ENCODE assay signal across 10 mouse cellular contexts in genomic region chr10:86972503-86972826, GRCm38 (mm10). TPM values are rescaled to one million over a fixed set of nuclear protein-coding genes. Genes with fewer than 3 reads are reported as not detected.
DNase-seq lines count a peak whose midpoint lies in the region; ATAC-seq and TF ChIP-seq lines count a peak whose summit lies in the region.
"Had no signal": no experiment of that assay in that cellular context is flagged by ENCODE, and none has a peak within 500 bp of the region (broad histone marks: within the 10 kb centered on the region; RNA-seq: fewer than 3 reads in every experiment).

No protein-coding gene starts in this region.

- no peaks in the 10 kb centered on the region for H3K79me2 ChIP-seq in CH12.LX (replicated peaks; ENCODE audit: control insufficient read depth, extremely low read depth, insufficient read depth, poor library complexity, severe bottlenecking)

- no peaks in the 10 kb centered on the region for H3K9me3 ChIP-seq in heart, embryonic 12.5 days (replicated peaks)
- H3K9me3 ChIP-seq in CH12.LX (replicated peaks; ENCODE audit: low read length) = no peaks in the 10 kb centered on the region
- H3K9me3 ChIP-seq in forebrain, embryonic 16.5 days (ENCODE audit: control insufficient read depth, low read length) = no peaks in the 10 kb centered on the region
- H3K9me3 ChIP-seq in liver, embryonic 14.5 days (ENCODE audit: control insufficient read depth, low read length) = no peaks in the 10 kb centered on the region

- TF ChIP-seq CTCF in CH12.LX (conservative IDR thresholded peaks at IDR 0.05 in 1 of 2, IDR thresholded peaks at IDR 0.05 in 1 of 2; ENCODE audit: low read depth in 2 of 2, low read length in 2 of 2) = no peak
- TF ChIP-seq CTCF in liver, embryonic 14.5 days (IDR thresholded peaks at IDR 0.05; ENCODE audit: low read depth) = no peak
- no peak for TF ChIP-seq CTCF in thymus, adult 2 months (IDR thresholded peaks at IDR 0.05; ENCODE audit: borderline replicate concordance, control insufficient read depth, extremely low read depth, insufficient read depth, low read length, poor library complexity)

- H3K4me1 ChIP-seq in heart, embryonic 12.5 days (replicated peaks) = peaks cover 25% of the 10 kb centered on the region
- peaks cover 0 to 3% of the 10 kb centered on the region in 2 experiments; a peak in 1 of 4 replicates for H3K4me1 ChIP-seq in CH12.LX (ENCODE audit: control insufficient read depth in 1 of 2, insufficient read depth in 2 of 2)
- H3K4me1 ChIP-seq in forebrain, embryonic 16.5 days (replicated peaks; ENCODE audit: control insufficient read depth, insufficient read depth, low read length) = 0 out of 2 replicates have a peak, but pooled peaks cover 2% of the 10 kb centered on the region
- H3K4me1 ChIP-seq in liver, embryonic 14.5 days (replicated peaks; ENCODE audit: control insufficient read depth in 2 of 2, insufficient read depth in 2 of 2, low read length in 1 of 2) = no peaks in the 10 kb centered on the region
- no peaks in the 10 kb centered on the region for H3K4me1 ChIP-seq in thymus, adult 2 months (replicated peaks; ENCODE audit: control insufficient read depth, insufficient read depth, low read length)

- dilution Hi-C loops in CH12.LX (cut with MboI; ENCODE audit: extremely low pct_ligation_motif_present, extremely low pct_unique_long_range_greater_than_20kb, low sequenced_read_pairs) = no loop called here

- H3K4me3 ChIP-seq in heart, embryonic 12.5 days = peak overlapping the region; percentile 26; the same call in 1 of the 2 replicates
- H3K4me3 ChIP-seq in CH12.LX (replicated peaks in 1 of 3; ENCODE audit: low read depth in 2 of 3, low read length in 2 of 3, poor library complexity in 1 of 3) = no peak overlapping the region
- H3K4me3 ChIP-seq in forebrain, embryonic 16.5 days (replicated peaks; ENCODE audit: low read length) = no peak overlapping the region
- H3K4me3 ChIP-seq in liver, embryonic 14.5 days (ENCODE audit: insufficient read depth in 1 of 2, low read depth in 2 of 2, low read length in 2 of 2) = no peak overlapping the region
- H3K4me3 ChIP-seq in thymus, adult 2 months (ENCODE audit: control insufficient read depth, insufficient read depth, low read length) = no peak overlapping the region

- intact Hi-C loops in heart, postnatal 36 days (cut with DNase I) = loop anchor here (1.0 to 10.0 kb wide), 2 partner anchors 48 to 208 kb away; partner anchors contain the start of gene Gm49358

- no peak for TF ChIP-seq POLR2A in CH12.LX (IDR thresholded peaks at IDR 0.05; ENCODE audit: low read depth, low read length)
- TF ChIP-seq POLR2A in thymus, adult 2 months (IDR thresholded peaks at IDR 0.05; ENCODE audit: control insufficient read depth, extremely low read depth, insufficient read depth, low read length, poor library complexity) = no peak

- ATAC-seq in heart, embryonic 12.5 days (ENCODE audit: insufficient number of reproducible peaks, low FRiP score) = no peak
- ATAC-seq in forebrain, embryonic 16.5 days = peak; percentile 54; the same call in 1 of the 2 replicates
- peak; percentile 37; the same call in 1 of the 2 replicates for ATAC-seq in liver, embryonic 14.5 days (ENCODE audit: insufficient read depth)
- ATAC-seq: inflammation-experienced regulatory T-cells, adult 6 months had no signal

- H3K27ac ChIP-seq in heart, embryonic 12.5 days (ENCODE audit: poor library complexity, severe bottlenecking) = no peak overlapping the region
- no peak overlapping the region for H3K27ac ChIP-seq in CH12.LX (ENCODE audit: insufficient read depth, low read depth)
- H3K27ac ChIP-seq in forebrain, embryonic 16.5 days (ENCODE audit: low read length) = no peak overlapping the region
- H3K27ac ChIP-seq in liver, embryonic 14.5 days = no peak overlapping the region
- H3K27ac ChIP-seq in thymus, adult 2 months (ENCODE audit: control insufficient read depth, insufficient read depth, low read length) = no peak overlapping the region

- TF ChIP-seq RAD21 in CH12.LX (IDR thresholded peaks at IDR 0.05; ENCODE audit: low read depth, low read length) = no peak

- H3K9ac ChIP-seq in heart, embryonic 12.5 days = no peak overlapping the region
- no peak overlapping the region for H3K9ac ChIP-seq in CH12.LX (ENCODE audit: insufficient read depth, low read depth)
- no peak overlapping the region for H3K9ac ChIP-seq in forebrain, embryonic 16.5 days (replicated peaks; ENCODE audit: low read depth, low read length)
- H3K9ac ChIP-seq in liver, embryonic 14.5 days (replicated peaks) = no peak overlapping the region

- no peaks in the 10 kb centered on the region for H3K36me3 ChIP-seq in heart, embryonic 12.5 days
- no peaks in the 10 kb centered on the region for H3K36me3 ChIP-seq in CH12.LX (replicated peaks in 1 of 2; ENCODE audit: control insufficient read depth in 1 of 2, insufficient read depth in 1 of 2, low read length in 1 of 2)
- no peaks in the 10 kb centered on the region for H3K36me3 ChIP-seq in forebrain, embryonic 16.5 days (ENCODE audit: control insufficient read depth, insufficient read depth)
- H3K36me3 ChIP-seq in liver, embryonic 14.5 days (replicated peaks; ENCODE audit: control insufficient read depth, insufficient read depth, low read depth) = no peaks in the 10 kb centered on the region
- no peaks in the 10 kb centered on the region for H3K36me3 ChIP-seq in thymus, adult 2 months (ENCODE audit: control insufficient read depth, insufficient read depth, low read length)

- H3K4me2 ChIP-seq in heart, embryonic 12.5 days = peak overlapping the region; percentile 61
- peak overlapping the region; percentile 51; the same call in 1 of the 2 replicates for H3K4me2 ChIP-seq in CH12.LX (ENCODE audit: insufficient read depth, low read depth, poor library complexity, severe bottlenecking)
- peak overlapping the region; percentile 39; the same call in 1 of the 2 replicates for H3K4me2 ChIP-seq in forebrain, embryonic 16.5 days (ENCODE audit: low read length)
- H3K4me2 ChIP-seq in liver, embryonic 14.5 days (ENCODE audit: low read depth) = peak overlapping the region; percentile 31

- no peak for TF ChIP-seq EP300 in CH12.LX (IDR thresholded peaks at IDR 0.05; ENCODE audit: low read length)
- no peak for TF ChIP-seq EP300 in liver, embryonic 14.5 days (IDR thresholded peaks at IDR 0.05; ENCODE audit: low read depth)

- no peak for DNase-seq in heart, postnatal 36 days
- DNase-seq in CH12.LX (ENCODE audit: extremely low read depth) = no peak
- DNase-seq in liver, embryonic 14.5 days (ENCODE audit: low read depth in 3 of 3, low spot score in 3 of 3) = peak in 2 of 3 experiments; percentile 9 to 12
- DNase-seq in thymus, adult 2 months = no peak
- DNase-seq in adrenal gland, postnatal 14 days = no peak
- DNase-seq in cerebellum, postnatal 36 days = no peak

- in situ Hi-C loops in CH12.LX (cut with MboI; ENCODE audit: low pct_ligation_motif_present, low pct_unique_long_range_greater_than_20kb, low sequenced_read_pairs) = no loop called here

- 35% methylated on average over 7 of the region's 7 CpGs for WGBS in heart, embryonic 12.5 days
- 27% methylated on average over 7 of the region's 7 CpGs for WGBS in forebrain, embryonic 16.5 days
- 30% methylated on average over 7 of the region's 7 CpGs for WGBS in liver, embryonic 14.5 days (ENCODE audit: insufficient replicate concordance)
- WGBS in thymus, adult 2 months = 67% methylated on average over 7 of the region's 7 CpGs

- peaks cover 49% of the 10 kb centered on the region for H3K27me3 ChIP-seq in heart, embryonic 12.5 days (replicated peaks)
- H3K27me3 ChIP-seq in CH12.LX (replicated peaks) = peaks cover 5% of the 10 kb centered on the region
- no peaks in the 10 kb centered on the region for H3K27me3 ChIP-seq in forebrain, embryonic 16.5 days (replicated peaks; ENCODE audit: control insufficient read depth, insufficient read depth, low read length)
- no peaks in the 10 kb centered on the region for H3K27me3 ChIP-seq in liver, embryonic 14.5 days (ENCODE audit: control insufficient read depth, insufficient read depth, low read length)
- no peaks in the 10 kb centered on the region for H3K27me3 ChIP-seq in thymus, adult 2 months (ENCODE audit: control insufficient read depth, insufficient read depth, low read length)

TF ChIP-seq in CH12.LX, 34 proteins besides CTCF, POLR2A, EP300 and RAD21 (continues in another document):
- no peak for TF ChIP-seq MAZ (IDR thresholded peaks at IDR 0.05; ENCODE audit: low read depth, low read length)
- TF ChIP-seq ELF1 (IDR thresholded peaks at IDR 0.05; ENCODE audit: low read depth, low read length) = no peak
- TF ChIP-seq MXI1 (IDR thresholded peaks at IDR 0.05; ENCODE audit: low read depth, low read length) = no peak
- no peak for TF ChIP-seq USF1 (IDR thresholded peaks at IDR 0.05; ENCODE audit: low read depth, low read length)
- no peak for TF ChIP-seq MYC (IDR thresholded peaks at IDR 0.05; ENCODE audit: low read depth, low read length)
- TF ChIP-seq ETS1 (conservative IDR thresholded peaks at IDR 0.05; ENCODE audit: low read depth, low read length) = no peak
- TF ChIP-seq TCF12 (IDR thresholded peaks at IDR 0.05; ENCODE audit: low read depth, low read length) = no peak
- no peak for TF ChIP-seq JUND (conservative IDR thresholded peaks at IDR 0.05; ENCODE audit: low read depth, low read length)
- TF ChIP-seq HCFC1 (IDR thresholded peaks at IDR 0.05; ENCODE audit: low read depth, low read length) = no peak
- TF ChIP-seq PAX5 (IDR thresholded peaks at IDR 0.05; ENCODE audit: low read length) = no peak
- no peak for TF ChIP-seq CHD2 (IDR thresholded peaks at IDR 0.05; ENCODE audit: low read length)
- no peak for TF ChIP-seq MAFK (IDR thresholded peaks at IDR 0.05; ENCODE audit: insufficient replicate concordance, low read length)
- no peak for TF ChIP-seq NRF1 (IDR thresholded peaks at IDR 0.05; ENCODE audit: low read depth, low read length)
- no peak for TF ChIP-seq BHLHE40 (IDR thresholded peaks at IDR 0.05; ENCODE audit: low read depth, low read length)
- no peak for TF ChIP-seq RCOR1 (conservative IDR thresholded peaks at IDR 0.05; ENCODE audit: low read depth, low read length)
- TF ChIP-seq ZNF384 (IDR thresholded peaks at IDR 0.05; ENCODE audit: low read depth, low read length) = no peak
- no peak for TF ChIP-seq ZMIZ1 (IDR thresholded peaks at IDR 0.05; ENCODE audit: low read depth, low read length)

RNA-seq across cellular contexts. Expression of gene Stab2, which starts 35.4 kb away (rescaled TPM):
- 0.42 and 0.84 TPM in 2 replicates for polyA plus RNA-seq in heart, embryonic 12.5 days (2016; fragmentation: Nextera tagmentation; extraction: Ambion mirVana)
- total RNA-seq in heart, postnatal 36 days (2021) = under 1 TPM; 0.05 to 0.19 TPM
- total RNA-seq in CH12.LX (2012; rRNA removed) = not detected in 2 replicates
- not detected in 2 replicates for total RNA-seq in CH12.LX (2014; rRNA removed)
- 0.09 and 0.12 TPM in 2 replicates for polyA plus RNA-seq in CH12.LX (2012; ENCODE audit: insufficient read length, low read depth)
- polyA plus RNA-seq in forebrain, embryonic 16.5 days (2015; fragmentation: Nextera tagmentation; extraction: Ambion mirVana) = 0.06 and 0.15 TPM in 2 replicates
- polyA plus RNA-seq in liver, embryonic 14.5 days (2012; rRNA removed) = 10.3 and 10.8 TPM in 2 replicates
- 17.7 and 17.9 TPM in 2 replicates for polyA plus RNA-seq in liver, embryonic 14.5 days (2014; fragmentation: Nextera tagmentation; extraction: Ambion mirVana)
- polyA plus RNA-seq in thymus, adult 2 months (2012; rRNA removed) = 7.2 and 8.5 TPM in 2 replicates
- 13.3 and 13.7 TPM in 2 replicates for total RNA-seq in adrenal gland, postnatal 14 days (2021)
- total RNA-seq: megakaryocyte progenitor cell, adult 5-6 weeks had no signal

Comparison
In these comparisons a context has a peak if more than half of its experiments do, and no peak if none do; other contexts are left out.
1. DNase-seq: peak in liver, embryonic 14.5 days (2 of 3); none in heart, postnatal 36 days (0 of 2), CH12.LX (single experiment), thymus, adult 2 months (single experiment), adrenal gland, postnatal 14 days (single experiment) and cerebellum, postnatal 36 days (0 of 2).
2. Peak in every context shown above with its lines, with median percentiles within 50 percentile points of each other: H3K4me2 ChIP-seq.